Mouse (Mus musculus) erythroblast, embryonic 14.5 days (primary cell): ENCODE measurements around the gene Ldlrad3.

ENCODE experiments used
- GATA1 ChIP-seq: IDR thresholded peaks from 2 replicates; pipeline ENCODE4 v1.6.1; 2012; ENCODE audit warnings: low read length, inconsistent platforms, mixed read lengths
- TAL1 ChIP-seq: IDR thresholded peaks from 3 replicates; pipeline ENCODE4 v1.6.1; 2012; ENCODE audit warnings: low read length, inconsistent platforms, mixed read lengths

GRCm38 (mm10) chr2:102223355-102224128 lies 37.4 kb upstream of the Ldlrad3 start:
- TF ChIP-seq TAL1 (no peak), GATA1 (no peak)
